Mouse (Mus musculus): ENCODE measurements around the gene Spred2. TPM values are rescaled to one million over a fixed set of nuclear protein-coding genes. Genes with fewer than 3 reads are reported as not detected.

Spred2 gene
- total RNA-seq, 2 experiments from 2014 or later = 88.2 to 89.4 TPM

DNA sequence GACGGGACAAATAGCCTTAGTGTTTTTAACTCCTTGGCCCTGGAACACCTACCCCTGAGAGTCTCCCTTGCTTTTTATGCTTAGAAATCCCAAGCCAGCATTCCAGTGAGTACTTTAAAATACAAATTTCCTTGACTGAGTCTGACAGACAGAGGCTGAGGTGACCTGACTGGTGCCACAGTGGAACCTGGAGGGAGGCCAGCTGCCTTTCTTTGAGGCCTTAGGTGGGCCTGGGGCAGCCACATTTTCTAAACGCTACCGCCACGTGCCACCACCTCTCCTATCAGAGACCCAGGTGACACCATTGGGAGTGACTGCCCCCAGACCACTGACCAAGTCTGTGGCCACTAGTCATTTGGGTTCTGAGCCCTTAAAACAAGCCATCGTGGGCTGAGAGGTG, 40.2 kb downstream of the Spred2 start:
- no peak for DNase-seq (ENCODE audit: low spot score in 2 of 2)
- TF ChIP-seq CTCF (conservative IDR thresholded peaks at IDR 0.05) = no peak
- Histone ChIP-seq H3K4me3 (no peak overlapping the region), H3K27ac (peak overlapping the region; percentile 48)

DNA sequence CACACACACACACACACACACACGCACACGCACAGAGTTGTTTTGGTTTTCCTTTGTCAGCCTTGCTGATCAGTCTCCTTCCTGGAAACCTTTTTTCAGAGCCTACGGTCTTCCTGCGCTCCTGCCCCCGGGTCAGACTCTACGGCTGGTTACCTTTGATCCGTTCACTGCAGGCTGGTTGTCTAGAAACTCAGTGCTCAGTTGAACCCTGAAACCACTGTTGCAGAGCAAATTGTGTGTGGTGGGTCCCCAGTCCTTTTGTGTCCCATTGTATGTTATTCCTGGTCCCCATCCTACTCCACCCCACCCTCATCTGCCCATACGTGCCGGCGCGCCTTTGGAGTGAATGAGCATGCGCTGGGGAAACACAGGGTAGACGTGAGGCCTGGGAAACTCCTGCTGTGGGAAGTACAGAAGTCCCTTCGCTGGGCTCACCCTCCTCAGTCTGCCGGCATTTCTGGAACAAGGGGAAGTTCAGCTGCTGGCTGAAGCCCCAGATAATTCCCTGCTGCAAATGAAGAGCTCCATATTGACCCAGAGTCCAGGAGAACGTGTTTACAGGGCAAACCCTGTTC, 40.9 kb downstream of the Spred2 start:
- H3K4me3 ChIP-seq = no peak overlapping the region
- peak overlapping the region; percentile 46; the same call in 1 of the 2 replicates for H3K27ac ChIP-seq
- no peak for TF ChIP-seq CTCF (conservative IDR thresholded peaks at IDR 0.05)
- DNase-seq (ENCODE audit: low spot score in 2 of 2) = no peak

DNA sequence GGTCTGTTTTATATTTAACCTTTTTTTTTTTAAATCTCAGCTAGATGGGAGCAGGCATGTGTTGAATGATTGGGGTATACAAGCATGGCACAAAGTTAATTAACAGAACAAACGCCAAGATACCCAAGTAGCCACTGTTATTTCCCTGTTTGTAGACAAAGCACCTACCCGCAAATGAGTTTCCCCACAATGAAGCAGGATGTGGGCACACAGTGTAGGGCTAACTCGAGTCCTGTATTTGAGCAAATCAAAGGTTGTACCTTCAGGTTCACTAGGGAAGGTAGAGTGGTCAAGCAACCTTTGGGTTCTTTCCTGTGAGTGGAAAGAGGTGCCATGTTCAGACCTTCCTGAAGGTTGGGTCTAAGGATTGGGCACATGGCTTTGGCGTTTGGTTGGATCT, 41.5 kb downstream of the Spred2 start:
- Histone ChIP-seq H3K27ac (0 out of 2 replicates have a peak overlapping the region, but pooled peaks have one; percentile 46), H3K4me3 (no peak overlapping the region)
- DNase-seq (ENCODE audit: low spot score in 2 of 2) = no peak
- TF ChIP-seq CTCF (conservative IDR thresholded peaks at IDR 0.05) = no peak

DNA sequence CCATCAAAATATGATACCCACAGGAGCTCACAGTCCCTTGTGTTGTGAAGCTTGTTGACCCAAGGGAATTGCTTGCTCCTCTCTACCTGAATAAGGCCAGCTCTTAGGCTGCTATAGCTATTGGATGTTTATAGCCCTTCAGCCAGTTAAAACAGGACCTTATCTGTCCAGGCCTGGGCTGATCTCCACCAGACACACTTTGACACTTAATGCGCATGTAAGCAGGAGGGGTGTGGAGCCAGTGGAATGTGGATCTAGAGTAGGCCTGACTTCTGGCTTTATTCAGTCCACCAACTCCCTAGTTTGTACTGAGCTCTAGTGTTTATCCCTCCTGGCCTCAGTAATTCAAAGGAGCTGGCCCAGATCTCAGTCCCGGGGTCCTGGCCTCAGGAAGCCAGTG, 42.1 kb downstream of the Spred2 start:
- no peak overlapping the region for H3K4me3 ChIP-seq
- H3K27ac ChIP-seq = no peak overlapping the region
- DNase-seq (ENCODE audit: low spot score in 2 of 2) = no peak
- TF ChIP-seq CTCF (conservative IDR thresholded peaks at IDR 0.05) = no peak

DNA sequence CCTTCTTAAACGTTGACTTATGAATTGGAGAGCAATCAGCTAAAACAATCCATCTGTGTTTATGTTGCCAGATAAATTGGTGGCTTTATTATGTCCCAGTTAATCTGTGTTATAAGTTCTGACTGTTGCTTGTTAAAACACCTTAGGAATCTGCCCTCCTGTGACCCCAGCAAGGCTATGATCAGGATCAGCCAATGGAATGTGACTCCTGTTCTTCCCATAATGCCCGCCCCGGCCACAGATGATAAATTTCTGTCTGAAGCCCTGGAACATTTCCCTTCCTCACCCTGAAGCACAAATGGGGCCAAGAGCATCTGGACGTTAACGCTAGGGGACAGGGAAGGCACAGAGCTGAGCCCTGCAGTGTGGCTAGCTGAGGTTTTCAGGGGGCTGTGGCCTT, 45.4 kb downstream of the Spred2 start:
- peak overlapping the region; percentile 8; the same call in 1 of the 2 replicates for H3K27ac ChIP-seq

DNA sequence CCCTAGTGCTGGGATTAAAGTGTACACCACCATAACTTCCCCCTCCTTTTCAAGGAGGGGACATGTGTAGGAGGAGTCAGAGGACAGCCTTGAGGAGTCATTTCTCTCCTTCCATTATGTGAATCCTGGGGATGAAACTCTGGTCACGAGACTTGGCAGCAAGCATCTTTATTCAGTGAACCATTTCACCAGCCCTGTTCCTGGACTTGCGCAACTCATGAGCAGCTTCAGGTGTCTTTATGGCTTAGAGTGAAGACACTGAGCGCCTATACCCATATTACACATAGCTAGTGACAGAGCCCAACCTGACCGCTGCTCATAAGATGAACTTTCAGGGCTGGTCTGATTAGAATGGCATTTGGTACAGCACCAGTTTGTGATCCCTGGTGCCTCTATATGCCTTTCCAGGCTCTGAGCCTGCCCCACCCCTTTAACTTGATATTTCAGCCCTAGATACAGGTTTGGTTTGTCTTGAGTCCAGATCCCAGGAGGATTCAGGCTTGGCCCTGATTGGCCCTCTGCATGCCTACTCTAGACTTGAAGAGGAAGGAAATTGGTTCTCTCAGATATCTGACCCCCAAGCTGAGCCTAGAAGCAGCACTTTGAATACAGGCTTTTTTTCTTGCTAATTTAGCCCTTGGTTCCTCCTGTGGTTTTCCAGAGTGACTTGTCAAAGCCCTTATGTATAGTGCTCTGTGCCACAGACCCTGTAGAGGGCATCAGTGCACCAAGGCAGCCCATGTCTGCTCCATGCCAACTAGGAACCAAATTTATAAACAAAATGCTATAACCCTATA, 48.0 kb downstream of the Spred2 start:
- peak; percentile 76 for TF ChIP-seq CTCF (conservative IDR thresholded peaks at IDR 0.05)
- H3K27ac ChIP-seq = peak overlapping the region; percentile 49
- no peak for DNase-seq (ENCODE audit: low spot score in 2 of 2)
- no peak overlapping the region for H3K4me3 ChIP-seq

More for the DNA sequence above, 45.4 kb downstream of the Spred2 start:
- TF ChIP-seq CTCF (conservative IDR thresholded peaks at IDR 0.05) = no peak
- no peak for DNase-seq (ENCODE audit: low spot score in 2 of 2)
- no peak overlapping the region for H3K4me3 ChIP-seq

DNA sequence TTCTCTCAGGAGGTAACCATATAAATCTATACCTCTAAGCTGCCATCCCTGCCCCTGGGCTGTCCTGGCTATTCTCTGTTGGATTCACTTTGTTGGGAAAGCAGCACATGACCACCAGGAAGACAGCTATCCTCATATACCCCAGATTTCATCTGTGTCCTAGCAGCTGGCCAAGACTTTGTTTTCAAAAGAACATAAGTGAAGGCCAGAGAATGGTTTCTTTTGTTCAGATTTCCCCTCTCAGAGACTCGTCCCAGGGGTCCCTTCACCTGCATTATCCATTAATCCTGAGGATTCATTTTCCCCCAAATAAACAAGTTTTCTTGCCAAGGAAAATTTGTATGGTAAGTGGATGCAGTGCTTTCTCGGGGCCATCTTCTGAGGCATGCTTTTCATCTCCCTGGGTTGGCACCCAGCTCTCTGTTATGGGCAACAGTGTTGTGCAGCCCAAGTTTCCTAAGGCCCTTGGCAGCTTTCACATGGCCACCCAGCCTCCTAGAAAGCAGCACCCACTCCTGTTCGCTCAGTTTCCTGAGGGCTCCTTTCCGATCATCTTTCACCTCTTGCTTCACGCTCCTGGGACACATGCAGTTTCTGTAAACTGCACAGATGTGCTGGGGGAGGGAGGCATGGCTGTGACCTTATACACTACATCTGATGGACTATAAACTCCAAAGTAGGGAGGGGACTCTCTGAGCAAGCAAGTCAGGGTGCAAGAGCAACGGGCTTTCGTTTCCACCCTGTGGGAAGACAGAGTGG, 49.0 kb downstream of the Spred2 start:
- DNase-seq (ENCODE audit: low spot score in 2 of 2) = no peak
- Histone ChIP-seq H3K4me3 (no peak overlapping the region), H3K27ac (peak overlapping the region; percentile 49)
- no peak for TF ChIP-seq CTCF (conservative IDR thresholded peaks at IDR 0.05)

DNA sequence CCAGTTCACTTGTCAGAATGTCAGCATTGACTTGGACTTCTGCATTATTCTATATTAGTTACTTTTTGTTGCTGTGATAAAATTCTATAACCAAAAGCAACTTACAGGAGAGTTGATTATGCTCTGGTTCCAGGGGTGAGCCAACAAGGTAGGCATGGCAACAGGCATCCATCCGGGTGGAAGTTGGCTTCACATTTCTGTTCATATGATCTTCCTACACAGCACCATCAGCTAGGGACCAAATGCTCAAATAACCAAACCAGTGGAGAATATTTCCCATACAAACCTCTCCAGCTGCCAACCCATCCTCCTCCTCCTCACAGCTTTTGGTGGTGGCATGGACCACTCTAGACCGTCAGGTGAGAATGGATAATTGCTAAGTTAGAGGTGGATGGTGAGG, 51.9 kb downstream of the Spred2 start:
- Histone ChIP-seq H3K27ac (peak overlapping the region; percentile 64), H3K4me3 (peak overlapping the region; percentile 15; the same call in 1 of the 2 replicates)
- no peak for TF ChIP-seq CTCF (conservative IDR thresholded peaks at IDR 0.05)
- DNase-seq (ENCODE audit: low spot score in 2 of 2) = peak in 1 of 2 experiments; percentile 32

DNA sequence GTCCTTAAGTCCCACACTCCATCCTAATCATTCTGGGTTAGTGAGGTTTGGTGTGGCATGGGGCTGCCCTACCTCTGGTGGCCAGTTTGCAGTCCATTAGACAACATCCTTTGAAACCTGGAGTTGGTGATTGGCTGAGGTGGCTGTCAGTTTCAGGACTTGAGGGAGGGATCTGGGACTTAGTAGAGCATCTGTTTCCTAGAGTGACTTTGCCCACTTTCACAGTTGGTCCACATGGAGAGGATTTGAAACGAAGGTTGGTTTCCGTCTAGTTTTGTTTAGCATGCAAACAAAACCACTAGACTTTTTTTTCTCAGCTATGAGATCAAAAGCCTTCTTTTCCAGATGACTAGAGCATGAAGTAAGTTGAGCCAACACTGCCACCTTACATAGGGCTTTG, 53.5 kb downstream of the Spred2 start:
- H3K4me3 ChIP-seq = no peak overlapping the region
- DNase-seq (ENCODE audit: low spot score in 2 of 2) = peak in 1 of 2 experiments; percentile 43
- peak overlapping the region; percentile 64 for H3K27ac ChIP-seq
- no peak for TF ChIP-seq CTCF (conservative IDR thresholded peaks at IDR 0.05)

DNA sequence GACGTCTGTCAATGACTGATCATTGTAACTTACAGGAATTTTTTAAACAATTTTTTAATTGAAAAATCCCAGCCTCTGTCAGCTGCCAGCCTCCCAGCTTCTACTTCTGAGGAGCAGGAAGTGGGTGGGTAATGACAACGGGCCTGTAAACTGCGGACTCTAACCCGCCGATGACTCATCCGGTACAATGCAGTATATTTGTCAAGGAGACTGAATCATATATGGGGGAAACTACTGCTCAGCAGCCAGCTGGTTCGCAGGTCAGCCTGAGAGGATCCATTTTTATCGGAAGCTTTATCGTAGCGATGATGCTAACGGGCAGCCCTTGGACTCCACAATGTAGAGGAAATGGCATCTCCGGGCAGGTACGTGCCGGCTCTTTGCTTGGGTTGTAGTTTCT, 55.2 kb downstream of the Spred2 start:
- H3K27ac ChIP-seq = peak overlapping the region; percentile 91

DNA sequence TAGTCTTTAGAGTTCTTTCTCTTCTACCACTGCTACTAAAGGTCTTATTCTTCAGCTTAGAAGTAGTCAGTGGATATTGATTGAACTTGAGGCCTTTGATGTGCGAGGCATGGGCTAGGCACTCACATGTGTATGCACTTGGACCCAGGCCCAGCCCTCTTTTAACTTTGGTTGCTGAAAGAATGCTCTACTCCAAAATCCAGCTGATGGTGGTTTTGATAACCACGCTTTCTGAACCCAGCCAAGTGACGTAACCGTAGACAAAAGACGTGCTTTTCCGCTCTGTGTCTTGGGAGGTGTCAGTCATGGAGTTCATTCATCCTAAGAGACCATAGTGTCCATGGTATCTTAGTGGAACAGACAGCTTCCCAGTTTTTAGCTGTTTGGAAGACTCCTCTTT, 57.9 kb downstream of the Spred2 start:
- H3K4me3 ChIP-seq = no peak overlapping the region
- TF ChIP-seq CTCF (conservative IDR thresholded peaks at IDR 0.05) = no peak
- no peak for DNase-seq (ENCODE audit: low spot score in 2 of 2)
- peak overlapping the region; percentile 80 for H3K27ac ChIP-seq

More for the DNA sequence above, 55.2 kb downstream of the Spred2 start:
- peak overlapping the region; percentile 61 for H3K4me3 ChIP-seq
- DNase-seq (ENCODE audit: low spot score in 2 of 2) = peak in 1 of 2 experiments; percentile 66
- no peak for TF ChIP-seq CTCF (conservative IDR thresholded peaks at IDR 0.05)

DNA sequence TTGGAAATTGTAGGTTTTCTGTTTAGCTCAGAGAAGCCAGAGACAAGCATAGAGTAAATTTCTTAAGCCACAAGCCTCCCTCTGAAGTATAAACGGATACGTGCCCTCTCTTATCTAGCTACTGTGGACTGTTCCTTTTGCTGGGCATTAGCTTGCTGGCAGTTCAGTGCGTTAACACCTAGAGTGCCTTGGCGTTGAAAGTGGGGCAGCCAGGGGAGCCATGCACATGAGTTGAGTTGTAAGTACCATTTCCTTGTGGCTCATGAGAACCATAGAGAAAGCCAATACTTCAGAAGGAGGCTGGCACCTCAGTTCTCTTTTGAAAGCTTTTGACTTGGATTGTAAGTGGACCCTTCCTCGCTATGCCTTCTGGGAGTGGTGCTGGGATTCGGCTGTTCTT, 58.6 kb downstream of the Spred2 start:
- peak overlapping the region; percentile 80 for H3K27ac ChIP-seq

DNA sequence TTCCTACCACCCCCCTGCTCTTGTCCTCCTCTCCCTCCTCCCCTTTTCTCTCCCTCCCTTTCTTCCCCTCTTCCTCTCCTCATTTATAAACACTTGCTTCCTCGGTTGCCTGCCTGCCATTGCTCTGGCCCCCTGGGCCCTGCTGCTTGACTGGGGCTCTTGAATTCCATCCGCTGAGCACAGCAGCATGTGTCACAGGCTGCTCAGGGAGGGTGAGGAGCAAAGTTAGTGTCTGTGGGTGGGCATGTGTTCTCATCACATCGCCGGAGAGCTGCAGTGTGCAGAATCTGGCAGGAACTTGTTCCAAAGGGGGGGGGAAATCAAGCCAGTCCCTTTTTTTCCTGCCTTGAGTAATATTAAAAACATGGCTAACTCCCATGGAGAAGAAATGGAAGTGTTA, 59.1 kb downstream of the Spred2 start:
- H3K27ac ChIP-seq = peak overlapping the region; percentile 80
- TF ChIP-seq CTCF (conservative IDR thresholded peaks at IDR 0.05) = no peak
- peak; percentile 42 to 58 for DNase-seq (ENCODE audit: low spot score in 2 of 2)
- peak overlapping the region; percentile 1; the same call in 1 of the 2 replicates for H3K4me3 ChIP-seq

More for the DNA sequence above, 58.6 kb downstream of the Spred2 start:
- TF ChIP-seq CTCF (conservative IDR thresholded peaks at IDR 0.05) = no peak
- H3K4me3 ChIP-seq = peak overlapping the region; percentile 1; the same call in 1 of the 2 replicates
- DNase-seq (ENCODE audit: low spot score in 2 of 2) = no peak
